Mouse (Mus musculus): Measurements from ENCODE around the gene Erbin. TPM values are rescaled to one million over a fixed set of nuclear protein-coding genes. Genes with fewer than 3 reads are reported as not detected.

The Erbin gene
- polyA plus RNA-seq (2017; shearing (Covaris generic)): 98.3 TPM

GRCm38 (mm10) chr13:103920261-103920932 is at the start of gene Erbin:
Gene Erbin, minus strand, starts transcription at chr13:103920514.

GRCm38 (mm10) chr13:103774119-103774757 is 146.1 kb downstream of the Erbin start, which contains the start of gene Srek1:
Gene Srek1, minus strand, starts transcription at chr13:103774608.

Other genes starting within 250 kb of the Erbin start
- gene Srek1, start 145.9 kb downstream of the Erbin start, polyA plus RNA-seq (2017; shearing (Covaris generic)): 65.9 TPM
- gene Nln, start 189.1 kb upstream of the Erbin start, polyA plus RNA-seq (2017; shearing (Covaris generic)): 13.6 TPM
- gene Sgtb, start 189.2 kb upstream of the Erbin start, polyA plus RNA-seq (2017; shearing (Covaris generic)): 11.5 TPM

All from effector memory CD4-positive, alpha-beta T cell, adult 5 months (primary cell).